Mouse (Mus musculus): ENCODE measurements around the gene Astn2. TPM values are rescaled to one million over a fixed set of nuclear protein-coding genes. Genes with fewer than 3 reads are reported as not detected.

Astn2 gene
- polyA plus RNA-seq, 1 experiment from 2014 or later = 0.24 TPM

- no peak for DNase-seq (ENCODE audit: low spot score)
- no peak for ATAC-seq (replicated peaks; ENCODE audit: low FRiP score, low read depth)
- Histone ChIP-seq H3K4me1 (replicated peaks; ENCODE audit: insufficient read depth, low read length) (no peaks in the 10 kb centered on the region), H3K9ac (ENCODE audit: low read depth, low read length) (no peak overlapping the region), H3K27me3 (ENCODE audit: insufficient read depth, low read length) (no peaks in the 10 kb centered on the region), H3K9me3 (replicated peaks; ENCODE audit: low read length) (no peaks in the 10 kb centered on the region), H3K4me3 (replicated peaks; ENCODE audit: low read depth, low read length) (no peak overlapping the region), H3K27ac (no peak overlapping the region), H3K36me3 (ENCODE audit: insufficient read depth, low read length) (no peaks in the 10 kb centered on the region), H3K4me2 (ENCODE audit: low read length) (no peak overlapping the region)
- no peak for TF ChIP-seq CTCF (IDR thresholded peaks at IDR 0.05; ENCODE audit: low read depth)
- WGBS = 81% methylated on average over 4 of the region's 4 CpGs
Observed at GRCm38 (mm10) chr4:66254695-66255492, 149.5 kb downstream of the Astn2 start.

- no peak overlapping the region for H3K9ac ChIP-seq (ENCODE audit: low read depth, low read length)
- H3K4me2 ChIP-seq (ENCODE audit: low read length) = no peak overlapping the region
- no peaks in the 10 kb centered on the region for H3K36me3 ChIP-seq (ENCODE audit: insufficient read depth, low read length)
- 50% methylated on average over 8 of the region's 8 CpGs for WGBS
- no peaks in the 10 kb centered on the region for H3K4me1 ChIP-seq (replicated peaks; ENCODE audit: insufficient read depth, low read length)
- no peak for ATAC-seq (replicated peaks; ENCODE audit: low FRiP score, low read depth)
- TF ChIP-seq CTCF (IDR thresholded peaks at IDR 0.05; ENCODE audit: low read depth) = no peak
- H3K9me3 ChIP-seq (replicated peaks; ENCODE audit: low read length) = no peaks in the 10 kb centered on the region
- no peak overlapping the region for H3K27ac ChIP-seq
- DNase-seq (ENCODE audit: low spot score) = no peak
- H3K27me3 ChIP-seq (ENCODE audit: insufficient read depth, low read length) = no peaks in the 10 kb centered on the region
- H3K4me3 ChIP-seq (replicated peaks; ENCODE audit: low read depth, low read length) = no peak overlapping the region
Observed at GRCm38 (mm10) chr4:66248521-66248920, 155.9 kb downstream of the Astn2 start.

- no peaks in the 10 kb centered on the region for H3K27me3 ChIP-seq (ENCODE audit: insufficient read depth, low read length)
- H3K4me1 ChIP-seq (replicated peaks; ENCODE audit: insufficient read depth, low read length) = no peaks in the 10 kb centered on the region
- no peak overlapping the region for H3K27ac ChIP-seq
- no peak overlapping the region for H3K4me2 ChIP-seq (ENCODE audit: low read length)
- H3K4me3 ChIP-seq (replicated peaks; ENCODE audit: low read depth, low read length) = no peak overlapping the region
- ATAC-seq (replicated peaks; ENCODE audit: low FRiP score, low read depth) = no peak
- no peaks in the 10 kb centered on the region for H3K36me3 ChIP-seq (ENCODE audit: insufficient read depth, low read length)
- H3K9me3 ChIP-seq (replicated peaks; ENCODE audit: low read length) = no peaks in the 10 kb centered on the region
- no peak overlapping the region for H3K9ac ChIP-seq (ENCODE audit: low read depth, low read length)
- TF ChIP-seq CTCF (IDR thresholded peaks at IDR 0.05; ENCODE audit: low read depth) = no peak
- no peak for DNase-seq (ENCODE audit: low spot score)
Observed at GRCm38 (mm10) chr4:66242683-66243082, 161.7 kb downstream of the Astn2 start.

- no peak for TF ChIP-seq CTCF (IDR thresholded peaks at IDR 0.05; ENCODE audit: low read depth)
- no peaks in the 10 kb centered on the region for H3K9me3 ChIP-seq (replicated peaks; ENCODE audit: low read length)
- DNase-seq (ENCODE audit: low spot score) = no peak
- H3K36me3 ChIP-seq (ENCODE audit: insufficient read depth, low read length) = no peaks in the 10 kb centered on the region
- WGBS = 89% methylated on average over 3 of the region's 3 CpGs
- ATAC-seq (replicated peaks; ENCODE audit: low FRiP score, low read depth) = no peak
- no peak overlapping the region for H3K27ac ChIP-seq
- no peaks in the 10 kb centered on the region for H3K4me1 ChIP-seq (replicated peaks; ENCODE audit: insufficient read depth, low read length)
- no peak overlapping the region for H3K9ac ChIP-seq (ENCODE audit: low read depth, low read length)
- H3K4me3 ChIP-seq (replicated peaks; ENCODE audit: low read depth, low read length) = no peak overlapping the region
- H3K27me3 ChIP-seq (ENCODE audit: insufficient read depth, low read length) = no peaks in the 10 kb centered on the region
- no peak overlapping the region for H3K4me2 ChIP-seq (ENCODE audit: low read length)
Observed at GRCm38 (mm10) chr4:66232799-66233198, 171.6 kb downstream of the Astn2 start.

GRCm38 (mm10) chr4:66232350-66232749 lies 172.1 kb downstream of the Astn2 start:
- Histone ChIP-seq H3K36me3 (ENCODE audit: insufficient read depth, low read length) (no peaks in the 10 kb centered on the region), H3K27ac (no peak overlapping the region), H3K4me3 (replicated peaks; ENCODE audit: low read depth, low read length) (no peak overlapping the region), H3K4me1 (replicated peaks; ENCODE audit: insufficient read depth, low read length) (no peaks in the 10 kb centered on the region), H3K9ac (ENCODE audit: low read depth, low read length) (no peak overlapping the region), H3K4me2 (ENCODE audit: low read length) (no peak overlapping the region), H3K27me3 (ENCODE audit: insufficient read depth, low read length) (no peaks in the 10 kb centered on the region), H3K9me3 (replicated peaks; ENCODE audit: low read length) (no peaks in the 10 kb centered on the region)
- ATAC-seq (replicated peaks; ENCODE audit: low FRiP score, low read depth) = no peak
- TF ChIP-seq CTCF (IDR thresholded peaks at IDR 0.05; ENCODE audit: low read depth) = no peak
- 35% methylated on average over 2 of the region's 2 CpGs for WGBS
- DNase-seq (ENCODE audit: low spot score) = no peak

- H3K27me3 ChIP-seq (ENCODE audit: insufficient read depth, low read length) = no peaks in the 10 kb centered on the region
- H3K36me3 ChIP-seq (ENCODE audit: insufficient read depth, low read length) = no peaks in the 10 kb centered on the region
- TF ChIP-seq CTCF (IDR thresholded peaks at IDR 0.05; ENCODE audit: low read depth) = no peak
- H3K9ac ChIP-seq (ENCODE audit: low read depth, low read length) = no peak overlapping the region
- no peaks in the 10 kb centered on the region for H3K9me3 ChIP-seq (replicated peaks; ENCODE audit: low read length)
- H3K4me3 ChIP-seq (replicated peaks; ENCODE audit: low read depth, low read length) = no peak overlapping the region
- no peak overlapping the region for H3K27ac ChIP-seq
- DNase-seq (ENCODE audit: low spot score) (no peak), ATAC-seq (replicated peaks; ENCODE audit: low FRiP score, low read depth) (no peak)
- WGBS = 77% methylated on average over 4 of the region's 4 CpGs
- no peak overlapping the region for H3K4me2 ChIP-seq (ENCODE audit: low read length)
- H3K4me1 ChIP-seq (replicated peaks; ENCODE audit: insufficient read depth, low read length) = no peaks in the 10 kb centered on the region
Observed at GRCm38 (mm10) chr4:66230735-66231134, 173.7 kb downstream of the Astn2 start.

All from kidney, postnatal 0 days (tissue).